In the genomic region with DNA sequence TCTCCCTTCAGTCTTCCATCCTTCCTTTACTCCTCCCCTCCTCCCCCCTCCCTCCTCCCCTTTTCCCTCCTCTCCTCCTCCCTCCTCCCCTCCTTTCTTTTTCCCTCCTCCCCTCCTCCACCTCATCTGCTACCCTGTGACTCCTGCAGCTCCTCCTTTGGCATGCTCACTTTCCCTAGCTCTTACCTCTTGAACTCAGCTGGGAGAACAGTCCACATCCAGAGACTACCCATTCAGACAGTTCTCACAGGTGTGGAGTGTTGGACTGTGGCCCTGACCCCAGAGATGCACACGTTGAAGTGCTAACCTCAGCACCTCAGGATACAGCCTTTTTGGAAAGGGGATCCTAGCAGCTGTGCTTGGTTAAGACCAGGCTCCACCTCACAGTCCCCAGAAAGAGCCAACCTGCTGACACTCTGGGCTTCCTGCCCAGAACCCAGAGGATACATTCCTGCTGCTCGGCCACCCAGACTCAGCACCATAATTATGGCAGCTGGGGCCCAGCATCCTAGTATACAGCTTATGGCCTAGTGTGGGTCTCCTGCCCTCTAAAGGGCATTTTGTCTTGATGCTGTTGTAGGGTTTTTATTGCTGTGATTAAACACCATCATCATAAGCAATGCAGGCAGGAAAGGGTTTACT, we compare ENCODE assay signal across 11 mouse cellular contexts. TPM values are rescaled to one million over a fixed set of nuclear protein-coding genes. Genes with fewer than 3 reads are reported as not detected.
DNase-seq lines count a peak whose midpoint lies in the region; ATAC-seq lines count a peak whose summit lies in the region.
"Had no signal": no experiment of that assay in that cellular context is flagged by ENCODE, and none has a peak within 500 bp of the region (broad histone marks: within the 10 kb centered on the region; RNA-seq: fewer than 3 reads in every experiment).

No protein-coding gene starts in this region.

- ATAC-seq in limb, embryonic 12.5 days (ENCODE audit: insufficient number of reproducible peaks, insufficient read depth, low FRiP score, low TSS enrichment, low read depth) = peak; percentile 20; the same call in 1 of the 2 replicates
- ATAC-seq in embryonic facial prominence, embryonic 13.5 days (ENCODE audit: insufficient number of reproducible peaks, insufficient read depth, low FRiP score, low TSS enrichment, low read depth) = 0 out of 2 replicates have a peak, but pooled peaks have one; percentile 52

- H3K4me1 ChIP-seq in limb, embryonic 12.5 days (replicated peaks) = peaks cover 12% of the 10 kb centered on the region
- peaks cover 19% of the 10 kb centered on the region for H3K4me1 ChIP-seq in limb, embryonic 10.5 days
- H3K4me1 ChIP-seq in embryonic facial prominence, embryonic 13.5 days = peaks cover 19% of the 10 kb centered on the region
- H3K4me1 ChIP-seq: heart, embryonic 13.5 days had no signal

- WGBS in limb, embryonic 12.5 days = 48% methylated on average over 2 of the region's 2 CpGs
- whole genome bisulfite sequencing in limb, embryonic 10.5 days = 80% methylated on average over 2 of the region's 2 CpGs
- WGBS in embryonic facial prominence, embryonic 13.5 days = 26% methylated on average over 2 of the region's 2 CpGs

- intact Hi-C loops in gastrocnemius, postnatal 36 days (cut with DNase I) = no loop called here

- H3K36me3 ChIP-seq in limb, embryonic 12.5 days = no peaks in the 10 kb centered on the region
- H3K36me3 ChIP-seq in limb, embryonic 10.5 days = no peaks in the 10 kb centered on the region
- H3K36me3 ChIP-seq in embryonic facial prominence, embryonic 13.5 days = no peaks in the 10 kb centered on the region
- H3K36me3 ChIP-seq: heart, embryonic 13.5 days had no signal

- no peak for DNase-seq in limb, embryonic 10.5 days (ENCODE audit: low spot score)
- peak; percentile 14 to 19 for DNase-seq in gastrocnemius, postnatal 36 days
- DNase-seq in kidney, postnatal 4 days = peak; percentile 78 to 82
- DNase-seq in thymus, adult 18-20 months = no peak
- DNase-seq in left cerebral cortex, adult 8-10 months (ENCODE audit: low spot score in 2 of 2) = no peak
- DNase-seq: thymus, postnatal 25 days had no signal

- no peak overlapping the region for H3K4me3 ChIP-seq in limb, embryonic 12.5 days (replicated peaks)
- H3K4me3 ChIP-seq in limb, embryonic 10.5 days = no peak overlapping the region
- no peak overlapping the region for H3K4me3 ChIP-seq in embryonic facial prominence, embryonic 13.5 days
- H3K4me3 ChIP-seq: heart, embryonic 13.5 days had no signal

- 0 out of 2 replicates have a peak, but pooled peaks cover 6% of the 10 kb centered on the region for H3K9me3 ChIP-seq in limb, embryonic 12.5 days
- H3K9me3 ChIP-seq in limb, embryonic 10.5 days (replicated peaks) = no peaks in the 10 kb centered on the region
- no peaks in the 10 kb centered on the region for H3K9me3 ChIP-seq in embryonic facial prominence, embryonic 13.5 days
- H3K9me3 ChIP-seq: heart, embryonic 13.5 days had no signal

- H3K27me3 ChIP-seq in limb, embryonic 12.5 days = peaks cover 48% of the 10 kb centered on the region
- H3K27me3 ChIP-seq in limb, embryonic 10.5 days (ENCODE audit: low read depth, poor library complexity, severe bottlenecking) = peaks cover 69% of the 10 kb centered on the region
- H3K27me3 ChIP-seq in embryonic facial prominence, embryonic 13.5 days = no peaks in the 10 kb centered on the region

- H3K4me2 ChIP-seq in limb, embryonic 12.5 days = no peak overlapping the region
- H3K4me2 ChIP-seq in embryonic facial prominence, embryonic 13.5 days = no peak overlapping the region
- H3K4me2 ChIP-seq: heart, embryonic 13.5 days had no signal

- no peak overlapping the region for H3K9ac ChIP-seq in limb, embryonic 12.5 days (replicated peaks)
- H3K9ac ChIP-seq in embryonic facial prominence, embryonic 13.5 days = no peak overlapping the region
- H3K9ac ChIP-seq: heart, embryonic 13.5 days had no signal

- H3K27ac ChIP-seq in limb, embryonic 12.5 days = no peak overlapping the region
- H3K27ac ChIP-seq in limb, embryonic 10.5 days = no peak overlapping the region
- H3K27ac ChIP-seq in embryonic facial prominence, embryonic 13.5 days = no peak overlapping the region
- H3K27ac ChIP-seq: heart, embryonic 13.5 days; macrophage had no signal

RNA-seq across cellular contexts. Expression of gene Iqca, which starts 41.9 kb away (rescaled TPM):
- polyA plus RNA-seq in limb, embryonic 12.5 days (2016; fragmentation: Nextera tagmentation; extraction: Ambion mirVana) = 0.17 TPM in 1 of 2 replicates, not detected in the other
- not detected in 2 replicates for polyA plus RNA-seq in limb, embryonic 10.5 days (2016; fragmentation: Nextera tagmentation; extraction: Ambion mirVana)
- 0.32 TPM in 1 of 2 replicates, not detected in the other for polyA plus RNA-seq in embryonic facial prominence, embryonic 13.5 days (2015; fragmentation: Nextera tagmentation; extraction: Ambion mirVana)
- total RNA-seq in gastrocnemius, postnatal 36 days (2021) = not detected
- 1 to 10 TPM in 3 of 4 experiments, under 1 TPM in 1; 0.52 to 1.5 (median 1.2) TPM for total RNA-seq in left cerebral cortex, adult 8-10 months (2022)
- total RNA-seq: MEL had no signal
- polyA plus RNA-seq: macrophage had no signal

Comparison
In these comparisons a context has a peak if more than half of its experiments do, and no peak if none do; other contexts are left out.
1. DNase-seq: peak in gastrocnemius, postnatal 36 days (2 of 2) and kidney, postnatal 4 days (2 of 2); none in limb, embryonic 10.5 days (single experiment), thymus, adult 18-20 months (0 of 2) and left cerebral cortex, adult 8-10 months (0 of 2).